Mouse (Mus musculus) brown adipose tissue, adult 24 weeks (tissue): ENCODE data around the gene Ecm2. TPM values are rescaled to one million over a fixed set of nuclear protein-coding genes. Genes with fewer than 3 reads are reported as not detected.

ENCODE experiments used
- H3K27ac ChIP-seq: fragments of 200-500 bp; replicated peaks from 2 replicates; pipeline ENCODE4 v1.5.1; 2012; ENCODE audit warnings: low read depth, mild to moderate bottlenecking, low read length
- H3K4me1 ChIP-seq: fragments of 200-500 bp; 2 replicates; pipeline ENCODE4 v1.6.1; 2012; ENCODE audit warnings: low read length, mixed read lengths; ENCODE audit not compliant: control insufficient read depth, insufficient read depth, insufficient read length
- H3K4me3 ChIP-seq: fragments of 200-500 bp; 2 replicates; pipeline ENCODE4 v1.5.1; 2012; ENCODE audit warnings: low read depth, mild to moderate bottlenecking, low read length, moderate library complexity; ENCODE audit not compliant: insufficient read depth
- polyA plus RNA-seq: library from polyadenylated mRNA; stranded (reverse); fragments of >200 nt; gene quantifications from 2 replicates; pipeline ENCODE4 v1.2.4, GENCODE M21; 2012; ENCODE audit not compliant: missing spikeins, insufficient read depth, insufficient read length

Gene Ecm2
- polyA plus RNA-seq: 10.1 and 12.4 TPM in 2 replicates

- Histone ChIP-seq H3K27ac (peak within 1 kb of the TSS; percentile 94), H3K4me1 (peaks cover 4% of the 10 kb centered on the region), H3K4me3 (peak within 1 kb of the TSS; percentile 55)
Measured at GRCm38 (mm10) chr13:49504510-49504909, at the start of gene Ecm2. Gene Ecm2, plus strand, starts transcription at chr13:49504810.

- Histone ChIP-seq H3K27ac (peak overlapping the region; percentile 55), H3K4me3 (no peak overlapping the region)
Measured at GRCm38 (mm10) chr13:49460276-49460675, 44.3 kb upstream of the Ecm2 start.

DNA sequence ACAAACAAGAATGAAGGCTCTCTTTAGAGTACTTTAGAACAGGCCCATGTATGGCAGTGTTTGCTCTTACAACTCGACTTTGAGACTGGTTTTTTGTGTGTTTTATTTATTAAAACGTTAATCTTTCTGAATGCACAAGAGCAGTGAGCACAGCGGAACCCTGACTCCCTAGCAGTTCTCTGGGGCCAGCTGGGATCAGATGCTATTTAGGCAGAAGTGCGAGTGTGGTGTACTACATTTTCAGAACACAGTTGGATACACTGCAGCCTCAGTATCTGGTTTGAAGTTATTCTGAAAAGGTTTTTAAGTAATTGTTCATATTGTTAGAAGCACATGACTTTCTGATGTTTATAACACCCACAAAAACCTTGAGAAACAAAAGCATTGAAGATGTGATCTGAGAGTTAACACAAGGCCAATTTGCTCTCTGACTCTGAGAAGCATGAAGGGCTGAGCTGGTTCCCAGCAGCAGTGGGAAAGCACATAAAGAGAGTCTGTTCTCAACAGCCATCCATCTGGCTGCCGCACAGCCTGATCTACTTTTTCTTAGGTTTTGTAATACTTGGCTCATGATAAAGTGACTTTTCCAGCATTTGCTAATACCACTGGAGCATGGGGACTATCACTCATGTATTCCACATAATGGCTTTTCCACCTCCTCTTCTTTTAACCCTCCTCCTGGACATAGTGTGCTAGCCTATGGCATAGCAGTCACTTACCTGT is 43.8 kb upstream of the Ecm2 start:
- Histone ChIP-seq H3K27ac (peak overlapping the region; percentile 70), H3K4me3 (no peak overlapping the region)

More at GRCm38 (mm10) chr13:49460276-49460675, 44.3 kb upstream of the Ecm2 start:
- H3K4me1 ChIP-seq: peaks cover 3% of the 10 kb centered on the region

DNA sequence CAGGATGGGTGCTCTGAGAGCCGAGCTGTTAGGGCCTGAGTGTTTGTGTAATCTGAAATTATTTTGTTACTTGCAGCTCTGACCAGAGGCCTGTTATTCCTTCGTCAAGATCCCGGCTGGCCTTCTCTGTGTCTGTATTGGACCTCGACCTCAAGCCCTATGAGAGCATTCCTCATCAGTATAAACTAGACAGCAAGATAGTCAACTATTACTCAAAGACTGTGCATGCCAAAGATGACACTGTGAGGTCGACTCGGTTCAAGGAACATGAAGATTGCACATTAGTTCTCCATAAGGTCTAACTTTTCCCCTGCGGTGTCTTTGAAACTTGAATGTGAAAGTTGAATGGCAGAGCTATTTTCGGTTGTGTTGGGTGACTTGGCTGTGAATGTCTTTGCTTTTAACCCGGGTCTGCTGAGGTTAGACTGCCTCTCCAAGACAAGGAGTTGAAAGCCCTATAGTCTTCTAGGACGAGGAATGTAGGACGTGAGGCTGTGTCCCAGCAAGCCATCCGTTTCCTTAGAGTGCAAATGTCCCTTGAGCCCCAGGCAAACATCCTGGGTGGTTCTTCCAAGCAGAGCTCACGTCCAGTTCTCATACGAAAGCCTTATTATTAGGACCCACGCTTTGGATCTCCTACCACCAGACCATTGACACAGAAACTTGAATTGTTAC is 43.0 kb upstream of the Ecm2 start:
- Histone ChIP-seq H3K27ac (peak overlapping the region; percentile 70), H3K4me1 (peaks cover 6% of the 10 kb centered on the region), H3K4me3 (no peak overlapping the region)

More for the DNA sequence above, 43.8 kb upstream of the Ecm2 start:
- peaks cover 3% of the 10 kb centered on the region for H3K4me1 ChIP-seq

DNA sequence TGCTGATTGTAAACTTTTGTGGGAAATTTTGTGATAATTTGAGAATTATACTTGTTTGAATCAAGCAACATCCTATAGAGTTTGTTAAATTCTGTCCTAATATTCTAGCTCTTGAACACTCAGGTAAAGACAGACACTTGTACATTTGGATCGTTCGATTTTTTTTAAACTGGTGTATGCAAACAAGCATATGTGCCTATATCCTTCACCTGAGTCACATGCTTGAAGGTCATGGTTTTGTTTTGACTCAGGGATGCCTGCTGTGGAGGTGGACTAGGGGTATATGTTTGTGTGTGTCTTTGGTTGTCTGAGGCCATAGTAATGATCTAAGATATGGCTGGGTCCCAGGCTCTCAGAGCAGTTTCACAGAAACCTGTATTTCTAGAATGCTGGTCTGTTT is 41.7 kb upstream of the Ecm2 start:
- Histone ChIP-seq H3K4me3 (no peak overlapping the region), H3K27ac (no peak overlapping the region), H3K4me1 (peaks cover 6% of the 10 kb centered on the region)

DNA sequence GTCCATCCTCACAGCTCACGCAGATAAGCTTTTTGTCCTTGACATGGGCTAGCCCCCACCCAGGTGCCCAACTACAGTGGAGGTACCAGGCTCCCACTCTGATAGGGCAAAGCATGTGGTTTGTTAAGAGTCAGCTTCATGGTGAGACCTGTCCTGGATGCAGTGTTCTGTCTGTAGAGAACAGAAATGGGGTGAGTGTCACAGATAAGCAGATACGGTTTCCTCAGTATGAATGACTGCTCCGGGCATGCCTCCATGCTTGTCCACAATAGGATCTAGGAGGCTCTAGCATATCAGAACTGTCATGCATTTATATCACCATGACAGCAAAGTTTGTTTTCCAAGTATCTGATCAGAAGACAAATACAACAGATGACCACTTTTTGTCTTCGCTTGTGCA is 38.7 kb upstream of the Ecm2 start:
- no peak overlapping the region for H3K27ac ChIP-seq
- no peak overlapping the region for H3K4me3 ChIP-seq
- H3K4me1 ChIP-seq: peaks cover 7% of the 10 kb centered on the region

DNA sequence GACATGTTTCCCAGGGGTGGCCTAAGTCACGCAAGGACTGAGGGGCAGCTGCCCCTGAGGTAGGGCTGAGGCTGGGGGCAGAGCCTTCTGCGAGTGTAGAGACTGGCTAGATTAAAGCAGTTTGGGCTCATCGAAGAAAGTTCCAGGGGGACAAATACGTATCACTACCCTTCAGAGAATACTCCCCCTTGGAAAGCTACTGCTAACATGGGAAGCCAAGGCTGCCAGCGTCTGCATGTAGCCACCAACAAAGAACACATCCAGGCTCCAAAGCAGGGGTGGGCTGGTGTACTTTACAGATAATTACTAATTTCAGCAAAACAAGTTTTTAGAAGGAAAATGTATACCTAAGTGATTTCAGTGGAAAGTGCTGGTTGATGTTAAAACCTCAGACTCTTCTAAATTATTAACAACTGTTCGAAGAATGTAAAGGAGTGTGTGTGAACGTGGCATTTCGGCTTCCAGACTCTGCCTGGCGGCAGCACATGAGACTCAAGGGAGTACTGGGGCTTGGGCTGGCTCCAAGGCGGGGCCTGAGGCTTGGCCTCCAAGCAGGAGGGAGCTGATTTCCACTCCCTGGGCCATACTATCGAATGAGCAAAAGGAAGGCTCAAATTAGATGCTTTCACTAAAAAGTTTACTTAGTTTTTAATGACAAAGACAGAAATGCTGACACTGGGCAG is 38.1 kb upstream of the Ecm2 start:
- Histone ChIP-seq H3K27ac (peak overlapping the region; percentile 31; the same call in 1 of the 2 replicates), H3K4me3 (no peak overlapping the region), H3K4me1 (peaks cover 11% of the 10 kb centered on the region)

- peaks cover 14% of the 10 kb centered on the region for H3K4me1 ChIP-seq
- H3K4me3 ChIP-seq: no peak overlapping the region
- H3K27ac ChIP-seq: no peak overlapping the region
Measured at GRCm38 (mm10) chr13:49467585-49467984, 37.0 kb upstream of the Ecm2 start.

- Histone ChIP-seq H3K4me3 (no peak overlapping the region), H3K27ac (no peak overlapping the region), H3K4me1 (peaks cover 14% of the 10 kb centered on the region)
Measured at GRCm38 (mm10) chr13:49469002-49469401, 35.6 kb upstream of the Ecm2 start.

DNA sequence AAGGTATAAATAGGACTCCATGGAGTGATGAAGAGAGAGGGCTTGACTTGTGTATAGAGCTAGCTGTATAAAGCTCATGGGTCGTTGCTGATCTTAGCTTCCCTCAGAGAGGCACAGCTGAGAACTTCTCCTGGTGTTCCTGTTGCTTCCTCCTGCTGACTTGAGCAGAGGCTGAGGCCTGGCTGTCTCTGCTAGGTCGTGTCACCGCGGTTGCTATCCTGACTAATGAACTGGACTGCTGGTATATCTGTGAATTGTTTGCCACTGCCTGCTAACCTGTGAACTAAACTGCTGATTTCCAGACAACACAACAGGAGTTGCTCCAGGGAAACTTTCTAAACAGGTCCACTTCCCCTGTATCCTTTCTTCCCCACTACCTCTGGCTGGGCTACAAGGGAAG is 34.3 kb upstream of the Ecm2 start:
- H3K4me3 ChIP-seq: no peak overlapping the region
- H3K4me1 ChIP-seq: peaks cover 14% of the 10 kb centered on the region
- no peak overlapping the region for H3K27ac ChIP-seq

- peaks cover 14% of the 10 kb centered on the region for H3K4me1 ChIP-seq
- no peak overlapping the region for H3K27ac ChIP-seq
- H3K4me3 ChIP-seq: no peak overlapping the region
Measured at GRCm38 (mm10) chr13:49470806-49471205, 33.8 kb upstream of the Ecm2 start.

DNA sequence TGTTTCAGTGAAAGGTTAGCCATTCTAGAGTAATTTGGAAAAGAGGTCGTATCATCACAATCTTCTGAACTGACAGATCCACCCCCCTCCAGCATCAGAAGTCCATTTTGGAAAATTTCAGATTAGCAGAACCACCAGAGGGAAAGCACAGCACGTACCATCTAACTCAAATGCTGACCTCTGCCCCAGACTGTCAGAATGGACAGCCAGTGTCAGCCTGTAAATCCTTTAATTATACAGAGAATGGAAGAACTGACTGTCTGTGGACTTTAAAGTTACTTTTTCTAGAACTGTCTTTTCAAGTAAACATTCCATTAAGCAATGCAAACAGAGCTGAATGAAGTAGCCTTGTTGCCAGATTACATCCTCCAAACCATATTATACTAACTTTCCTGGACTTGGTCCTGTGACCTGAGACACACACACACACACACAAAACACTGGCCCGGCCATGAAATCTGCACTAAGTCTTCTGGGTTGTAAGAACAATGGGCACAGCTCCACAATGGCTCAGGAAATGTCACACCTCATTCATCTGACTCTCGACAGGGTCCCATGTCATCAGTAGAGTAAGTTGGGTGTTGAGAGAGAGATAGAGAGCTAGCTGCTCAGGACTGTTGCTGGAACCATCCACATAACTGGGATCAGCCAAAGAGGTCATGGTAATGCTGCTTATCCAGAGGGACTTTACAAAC is 32.5 kb upstream of the Ecm2 start:
- peaks cover 10% of the 10 kb centered on the region for H3K4me1 ChIP-seq
- H3K4me3 ChIP-seq: no peak overlapping the region
- no peak overlapping the region for H3K27ac ChIP-seq

DNA sequence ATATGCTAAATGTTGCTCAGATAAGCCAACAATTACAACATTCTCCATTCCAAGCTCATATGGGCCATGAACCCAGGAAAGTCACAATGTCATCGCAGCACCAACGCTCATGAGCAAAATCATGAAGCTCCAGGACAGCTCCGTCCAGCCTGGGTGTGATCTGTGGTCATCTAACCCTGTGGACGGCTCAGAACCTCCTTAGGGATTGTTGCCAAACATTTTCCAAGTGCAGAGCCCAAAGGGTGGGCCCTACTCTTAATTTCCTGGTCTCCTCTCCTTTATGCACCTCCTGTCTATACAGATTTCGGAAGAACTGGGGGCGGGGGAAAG is 32.0 kb upstream of the Ecm2 start:
- Histone ChIP-seq H3K4me1 (peaks cover 10% of the 10 kb centered on the region), H3K27ac (no peak overlapping the region), H3K4me3 (no peak overlapping the region)

- Histone ChIP-seq H3K4me3 (no peak overlapping the region), H3K4me1 (peaks cover 6% of the 10 kb centered on the region; the same call in 1 of the 2 replicates), H3K27ac (no peak overlapping the region)
Measured at GRCm38 (mm10) chr13:49477887-49478286, 26.7 kb upstream of the Ecm2 start.

GRCm38 (mm10) chr13:49478851-49479374 is 25.7 kb upstream of the Ecm2 start:
- H3K27ac ChIP-seq: peak overlapping the region; percentile 73; the same call in 1 of the 2 replicates
- peaks cover 6% of the 10 kb centered on the region; the same call in 1 of the 2 replicates for H3K4me1 ChIP-seq
- H3K4me3 ChIP-seq: no peak overlapping the region
